Mouse (Mus musculus) CH12.LX (cell line): ENCODE measurements around the gene Gm6588. TPM values are rescaled to one million over a fixed set of nuclear protein-coding genes. Genes with fewer than 3 reads are reported as not detected.

ENCODE experiments used
- DNase-seq: peaks from one replicate; pipeline ENCODE4 v3.0.0-alpha.2; 2013; ENCODE audit errors: extremely low read depth
- H3K27ac ChIP-seq: 2 replicates; pipeline ENCODE4 v1.5.1; 2012; ENCODE audit warnings: low read depth, mild to moderate bottlenecking, control low read depth, moderate library complexity; ENCODE audit not compliant: insufficient read depth
- H3K27me3 ChIP-seq: replicated peaks from 2 replicates; pipeline ENCODE3; 2012; ENCODE audit warnings: inconsistent platforms
- H3K36me3 ChIP-seq, 2 experiments: replicated peaks in 1 of 2; 2 replicates each; pipeline versions ENCODE3 to v1.6.1; 2012; ENCODE audit warnings: inconsistent platforms in 1 of 2, low read length in 1 of 2, mild to moderate bottlenecking in 1 of 2, mixed read lengths in 1 of 2, moderate library complexity in 1 of 2; ENCODE audit not compliant: control insufficient read depth in 1 of 2, insufficient read depth in 1 of 2
- H3K4me1 ChIP-seq, 2 experiments: 2 replicates each; pipeline ENCODE4 v1.6.1; 2012; ENCODE audit warnings: inconsistent platforms in 1 of 2, moderate library complexity in 1 of 2; ENCODE audit not compliant: insufficient read depth in 2 of 2, control insufficient read depth in 1 of 2
- H3K4me2 ChIP-seq: 2 replicates; pipeline ENCODE4 v1.6.1; 2012; ENCODE audit warnings: low read depth, mild to moderate bottlenecking, control low read depth; ENCODE audit not compliant: poor library complexity, insufficient read depth, severe bottlenecking
- H3K4me3 ChIP-seq, 3 experiments: fragments of 150-350 bp in 1 of 3; sonication (generic) in 1 of 3; replicated peaks in 1 of 3; 2 replicates each; pipeline versions ENCODE3 to v1.5.1; 2011 to 2012; ENCODE audit warnings: low read depth in 2 of 3, low read length in 2 of 3, mild to moderate bottlenecking in 2 of 3, moderate library complexity in 2 of 3, control low read depth in 1 of 3, improper control_type of control experiment in 1 of 3, inconsistent platforms in 1 of 3, mixed read lengths in 1 of 3; ENCODE audit not compliant: poor library complexity in 1 of 3
- H3K79me2 ChIP-seq: replicated peaks from 2 replicates; pipeline ENCODE4 v1.6.1; 2012; ENCODE audit warnings: mild to moderate bottlenecking, moderate library complexity; ENCODE audit not compliant: control insufficient read depth, poor library complexity, insufficient read depth, severe bottlenecking; ENCODE audit errors: extremely low read depth
- H3K9ac ChIP-seq: 2 replicates; pipeline ENCODE4 v1.6.1; 2012; ENCODE audit warnings: low read depth, mild to moderate bottlenecking, control low read depth, moderate library complexity; ENCODE audit not compliant: insufficient read depth
- H3K9me3 ChIP-seq: replicated peaks from 2 replicates; pipeline ENCODE3; 2012; ENCODE audit warnings: low read length, inconsistent platforms, mixed read lengths
- EP300 ChIP-seq: IDR thresholded peaks from 2 replicates; pipeline ENCODE4 v1.6.1; 2011; ENCODE audit warnings: low read length, improper control_type of control experiment
- IRF4 ChIP-seq: IDR thresholded peaks from 2 replicates; pipeline ENCODE4 v1.6.1; 2014; ENCODE audit warnings: low read depth, mild to moderate bottlenecking, inconsistent platforms, low read length, improper control_type of control experiment
- JUN ChIP-seq: IDR thresholded peaks from 2 replicates; pipeline ENCODE4 v1.6.1; 2011; ENCODE audit warnings: low read depth, mild to moderate bottlenecking, low read length, improper control_type of control experiment, moderate library complexity; ENCODE audit not compliant: insufficient read depth
- JUND ChIP-seq: conservative IDR thresholded peaks from 2 replicates; pipeline ENCODE4 v1.6.1; 2011; ENCODE audit warnings: low read depth, low read length, improper control_type of control experiment
- KAT2A ChIP-seq: IDR thresholded peaks from 2 replicates; pipeline ENCODE4 v1.6.1; 2012; ENCODE audit warnings: low read length, improper control_type of control experiment, inconsistent platforms; ENCODE audit not compliant: insufficient replicate concordance
- MEF2A ChIP-seq: IDR thresholded peaks from 2 replicates; pipeline ENCODE4 v1.6.1; 2014; ENCODE audit warnings: low read depth, mild to moderate bottlenecking, inconsistent platforms, low read length, improper control_type of control experiment, borderline replicate concordance
- MXI1 ChIP-seq: IDR thresholded peaks from 2 replicates; pipeline ENCODE4 v1.6.1; 2011; ENCODE audit warnings: mild to moderate bottlenecking, low read depth, low read length, improper control_type of control experiment
- MYC ChIP-seq: IDR thresholded peaks from 2 replicates; pipeline ENCODE4 v1.6.1; 2011; ENCODE audit warnings: low read depth, mild to moderate bottlenecking, improper control_type of control experiment, low read length
- PAX5 ChIP-seq: IDR thresholded peaks from 2 replicates; pipeline ENCODE4 v1.6.1; 2012; ENCODE audit warnings: low read length, inconsistent platforms, mixed read lengths
- POLR2AphosphoS2 ChIP-seq: IDR thresholded peaks from 2 replicates; pipeline ENCODE4 v1.6.1; 2011; ENCODE audit warnings: low read depth, low read length, improper control_type of control experiment
- SIN3A ChIP-seq: IDR thresholded peaks from 2 replicates; pipeline ENCODE4 v1.6.1; 2012; ENCODE audit warnings: low read length, improper control_type of control experiment, inconsistent platforms
- SMC3 ChIP-seq: IDR thresholded peaks from 2 replicates; pipeline ENCODE4 v1.6.1; 2011; ENCODE audit warnings: low read depth, low read length, improper control_type of control experiment
- TCF12 ChIP-seq: IDR thresholded peaks from 2 replicates; pipeline ENCODE4 v1.6.1; 2014; ENCODE audit warnings: low read depth, mild to moderate bottlenecking, inconsistent platforms, low read length, improper control_type of control experiment
- UBTF ChIP-seq: IDR thresholded peaks from 2 replicates; pipeline ENCODE4 v1.6.1; 2012; ENCODE audit warnings: low read depth, mild to moderate bottlenecking, inconsistent platforms, low read length, improper control_type of control experiment, moderate library complexity
- ZC3H11A ChIP-seq: IDR thresholded peaks from 2 replicates; pipeline ENCODE4 v1.6.1; 2012; ENCODE audit warnings: low read depth, mild to moderate bottlenecking, inconsistent platforms, low read length, improper control_type of control experiment
- dilution Hi-C: fragments of 300-500 bp; cut with MboI; formaldehyde crosslinking; loops from 2 replicates; pipeline ENCODE4 v1.14.3; 2020; ENCODE audit warnings: low sequenced_read_pairs; ENCODE audit not compliant: extremely low pct_unique_long_range_greater_than_20kb, extremely low pct_ligation_motif_present
- in situ Hi-C: fragments of 300-500 bp; cut with MboI; formaldehyde crosslinking; loops from 3 replicates; pipeline ENCODE4 v1.14.3; 2019; ENCODE audit warnings: low sequenced_read_pairs, low pct_ligation_motif_present, low pct_unique_long_range_greater_than_20kb, mixed read lengths
- polyA plus RNA-seq: library from polyadenylated mRNA; unstranded; fragments of >175 nt; gene quantifications from 2 replicates; pipeline ENCODE4 v1.2.1, GENCODE M21; 2012; ENCODE audit warnings: low read depth; ENCODE audit not compliant: insufficient read length
- total RNA-seq, 2 experiments: library from RNA; depleted of rRNA; stranded (reverse); fragments of 300-350 nt in 1 of 2; fragments of >200 nt in 1 of 2; gene quantifications; 2 replicates each; pipeline ENCODE4 v1.2.3; 2012 to 2014

Gene Gm6588
- not detected in 2 replicates for total RNA-seq (2012; rRNA removed)
- total RNA-seq (2014; rRNA removed) = not detected in 2 replicates
- not detected in 2 replicates for polyA plus RNA-seq

DNA sequence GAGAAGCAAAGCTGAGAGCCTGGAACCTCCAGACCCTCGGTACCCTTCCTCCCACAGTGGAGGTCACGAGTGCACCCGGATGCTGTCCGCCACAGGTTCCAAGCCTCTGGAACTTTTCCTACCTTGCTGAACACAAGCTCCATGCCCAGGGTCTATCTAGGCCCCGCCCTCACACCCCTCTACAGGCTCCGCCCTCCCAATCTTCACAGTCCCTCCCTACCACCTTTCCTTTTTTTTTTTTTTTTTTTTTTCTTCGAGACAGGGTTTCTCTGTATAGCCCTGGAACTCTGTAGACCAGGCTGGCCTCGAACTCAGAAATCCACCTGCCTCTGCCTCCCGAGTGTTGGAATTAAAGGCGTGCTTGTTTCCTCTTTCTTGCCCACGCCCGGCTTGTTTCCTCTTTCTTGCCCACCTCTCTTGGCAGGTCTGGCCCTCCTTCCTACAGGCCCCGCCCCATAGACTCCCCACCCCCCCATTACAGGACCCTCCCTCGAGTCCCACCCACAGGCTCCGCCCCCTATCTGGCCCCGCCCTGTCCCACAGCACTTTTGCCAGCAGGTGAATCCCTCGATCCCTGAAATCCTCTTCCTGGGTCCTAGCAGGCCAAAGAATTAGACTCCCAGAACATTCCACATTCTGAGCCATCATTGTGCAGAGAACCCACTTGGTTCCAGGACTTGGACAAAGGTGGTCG lies at the start of gene Gm6588:
Gene Gm6588 (plus strand): TSS at position 680 of the 694 bp plus-strand sequence.
- dilution Hi-C loops = no loop called here

GRCm38 (mm10) chr5:112402437-112402836 lies 46.8 kb upstream of the Gm6588 start:
- dilution Hi-C loops = no loop called here
- H3K9ac ChIP-seq = no peak overlapping the region
- no peak overlapping the region for H3K27ac ChIP-seq
- H3K27me3 ChIP-seq = peaks cover 26% of the 10 kb centered on the region
- no peak for DNase-seq
- TF ChIP-seq ZC3H11A (no peak), IRF4 (no peak)
- H3K4me3 ChIP-seq = no peak overlapping the region
- no peaks in the 10 kb centered on the region for H3K79me2 ChIP-seq
- peaks cover 2% of the 10 kb centered on the region for H3K9me3 ChIP-seq
- no peak overlapping the region for H3K4me2 ChIP-seq
- H3K36me3 ChIP-seq = no peaks in the 10 kb centered on the region
- H3K4me1 ChIP-seq = no peaks in the 10 kb centered on the region
- in situ Hi-C loops = no loop called here

More for the DNA sequence above, at the start of gene Gm6588:
- Histone ChIP-seq H3K4me1 (no peaks in the 10 kb centered on the region), H3K27me3 (no peaks in the 10 kb centered on the region), H3K79me2 (no peaks in the 10 kb centered on the region), H3K36me3 (no peaks in the 10 kb centered on the region), H3K27ac (no peak within 1 kb of the TSS), H3K9me3 (peaks cover 54% of the 10 kb centered on the region), H3K4me2 (no peak within 1 kb of the TSS), H3K4me3 (no peak within 1 kb of the TSS), H3K9ac (no peak within 1 kb of the TSS)
- no peak for TF ChIP-seq MXI1
- TF ChIP-seq KAT2A = no peak
- TF ChIP-seq JUND = no peak
- no peak for TF ChIP-seq IRF4
- no peak for TF ChIP-seq TCF12
- no peak for TF ChIP-seq MEF2A
- TF ChIP-seq SMC3 = no peak
- no peak for TF ChIP-seq JUN
- TF ChIP-seq UBTF = no peak
- TF ChIP-seq PAX5 = no peak
- no peak for TF ChIP-seq POLR2AphosphoS2
- no peak for TF ChIP-seq SIN3A
- no peak for TF ChIP-seq EP300
- TF ChIP-seq MYC = no peak
- in situ Hi-C loops = no loop called here
- DNase-seq = no peak
